Mouse (Mus musculus) neural tube, embryonic 14.5 days (tissue): ENCODE data around the gene Rgma. TPM values are rescaled to one million over a fixed set of nuclear protein-coding genes. Genes with fewer than 3 reads are reported as not detected.

Experiments
- ATAC-seq: fragments of 200-750 bp; cut with Nextera tagmentation; 2 replicates; pipeline ENCODE4 v1.8.0; 2017; ENCODE audit warnings: low read depth, mild to moderate bottlenecking, moderate TSS enrichment, moderate library complexity
- H3K27ac ChIP-seq: fragments of 300-500 bp; sonication (generic); 2 replicates; pipeline ENCODE4 v1.5.1; 2014; ENCODE audit warnings: low read depth, mild to moderate bottlenecking, control low read depth, low read length, moderate library complexity, mixed read lengths
- H3K27me3 ChIP-seq: fragments of 300-500 bp; sonication (generic); 2 replicates; pipeline ENCODE4 v1.6.1; 2014; ENCODE audit warnings: low read length; ENCODE audit not compliant: control insufficient read depth, insufficient read depth
- H3K36me3 ChIP-seq: fragments of 300-500 bp; sonication (generic); 2 replicates; pipeline ENCODE4 v1.6.1; 2014; ENCODE audit warnings: low read length, mixed read lengths; ENCODE audit not compliant: control insufficient read depth, insufficient read depth
- H3K4me1 ChIP-seq: fragments of 300-500 bp; sonication (generic); 2 replicates; pipeline ENCODE4 v1.6.1; 2014; ENCODE audit warnings: low read length; ENCODE audit not compliant: control insufficient read depth, insufficient read depth
- H3K4me2 ChIP-seq: fragments of 300-500 bp; sonication (generic); 2 replicates; pipeline ENCODE4 v1.6.1; 2014; ENCODE audit warnings: mild to moderate bottlenecking, low read depth, low read length, control low read depth
- H3K4me3 ChIP-seq: fragments of 300-500 bp; sonication (generic); 2 replicates; pipeline ENCODE4 v1.5.1; 2014; ENCODE audit warnings: low read depth, low read length, control low read depth, mixed read lengths
- H3K9ac ChIP-seq: fragments of 300-500 bp; sonication (generic); replicated peaks from 2 replicates; pipeline ENCODE4 v1.6.1; 2014; ENCODE audit warnings: low read depth, mild to moderate bottlenecking, control low read depth, low read length, mixed read lengths
- H3K9me3 ChIP-seq: fragments of 300-500 bp; sonication (generic); 2 replicates; pipeline ENCODE4 v1.6.1; 2016; ENCODE audit warnings: low read length; ENCODE audit not compliant: control insufficient read depth
- WGBS: fragments of 180-500 bp; shearing (Covaris S2); extraction: QIAGEN DNeasy Blood & Tissue Kit; methylation state at CpG from one replicate; pipeline ENCODE4 v1.1.7; 2014; 5-methylcytosine and 5-hydroxymethylcytosine counted together
- polyA plus RNA-seq: library from polyadenylated mRNA; unstranded; fragments of >200 nt; fragmentation: Nextera tagmentation; extraction: Ambion mirVana; gene quantifications from 2 replicates; pipeline ENCODE4 v1.2.1, GENCODE M21; 2014

Rgma gene
- polyA plus RNA-seq, 1 experiment from 2014 or later = 58.4 TPM

GRCm38 (mm10) chr7:73391518-73392321, 16.4 kb downstream of the Rgma start:
- H3K4me1 ChIP-seq = peaks cover 26% of the 10 kb centered on the region
- peak overlapping the region; percentile 91 for H3K27ac ChIP-seq
- no peaks in the 10 kb centered on the region for H3K9me3 ChIP-seq
- H3K4me3 ChIP-seq = peak overlapping the region; percentile 55
- WGBS = 1% methylated on average over 39 of the region's 39 CpGs
- peak overlapping the region; percentile 77 for H3K9ac ChIP-seq
- peak overlapping the region; percentile 83 for H3K4me2 ChIP-seq
- H3K27me3 ChIP-seq = no peaks in the 10 kb centered on the region
- no peaks in the 10 kb centered on the region for H3K36me3 ChIP-seq
- peak; percentile 9; the same call in 1 of the 2 replicates for ATAC-seq

GRCm38 (mm10) chr7:73392359-73392758, 17.1 kb downstream of the Rgma start:
- peak overlapping the region; percentile 83 for H3K4me2 ChIP-seq
- H3K27me3 ChIP-seq = no peaks in the 10 kb centered on the region
- no peak for ATAC-seq
- H3K4me1 ChIP-seq = peaks cover 24% of the 10 kb centered on the region
- peak overlapping the region; percentile 91 for H3K27ac ChIP-seq
- 2% methylated on average over 9 of the region's 9 CpGs for WGBS
- H3K36me3 ChIP-seq = no peaks in the 10 kb centered on the region
- H3K9me3 ChIP-seq = no peaks in the 10 kb centered on the region
- peak overlapping the region; percentile 55 for H3K4me3 ChIP-seq
- H3K9ac ChIP-seq = peak overlapping the region; percentile 77

GRCm38 (mm10) chr7:73393307-73394012, 18.2 kb downstream of the Rgma start:
- H3K4me3 ChIP-seq = peak overlapping the region; percentile 55
- no peak for ATAC-seq
- H3K27me3 ChIP-seq = no peaks in the 10 kb centered on the region
- H3K9me3 ChIP-seq = no peaks in the 10 kb centered on the region
- peak overlapping the region; percentile 77; the same call in 1 of the 2 replicates for H3K9ac ChIP-seq
- H3K4me1 ChIP-seq = peaks cover 33% of the 10 kb centered on the region
- no peaks in the 10 kb centered on the region for H3K36me3 ChIP-seq
- WGBS = 21% methylated on average over 9 of the region's 9 CpGs
- peak overlapping the region; percentile 91 for H3K27ac ChIP-seq
- H3K4me2 ChIP-seq = peak overlapping the region; percentile 83

GRCm38 (mm10) chr7:73394013-73394409, 18.7 kb downstream of the Rgma start:
- peaks cover 38% of the 10 kb centered on the region for H3K4me1 ChIP-seq
- H3K4me3 ChIP-seq = peak overlapping the region; percentile 55
- H3K9me3 ChIP-seq = no peaks in the 10 kb centered on the region
- no peaks in the 10 kb centered on the region for H3K27me3 ChIP-seq
- H3K36me3 ChIP-seq = no peaks in the 10 kb centered on the region
- H3K9ac ChIP-seq = peak overlapping the region; percentile 77; the same call in 1 of the 2 replicates
- WGBS = 27% methylated on average over 4 of the region's 4 CpGs
- H3K27ac ChIP-seq = peak overlapping the region; percentile 91
- no peak for ATAC-seq
- peak overlapping the region; percentile 83 for H3K4me2 ChIP-seq

GRCm38 (mm10) chr7:73398319-73398718, 23.0 kb downstream of the Rgma start:
- Histone ChIP-seq H3K27me3 (no peaks in the 10 kb centered on the region), H3K4me2 (peak overlapping the region; percentile 45), H3K4me3 (no peak overlapping the region; the same call in 1 of the 2 replicates), H3K27ac (peak overlapping the region; percentile 78), H3K4me1 (peaks cover 46% of the 10 kb centered on the region), H3K9me3 (no peaks in the 10 kb centered on the region), H3K36me3 (no peaks in the 10 kb centered on the region), H3K9ac (peak overlapping the region; percentile 25; the same call in 1 of the 2 replicates)
- WGBS = 5% methylated on average over 11 of the region's 11 CpGs
- ATAC-seq = peak; percentile 47; the same call in 1 of the 2 replicates

- Histone ChIP-seq H3K4me3 (peak overlapping the region; percentile 13), H3K36me3 (no peaks in the 10 kb centered on the region), H3K4me1 (peaks cover 41% of the 10 kb centered on the region), H3K9ac (peak overlapping the region; percentile 32), H3K27me3 (no peaks in the 10 kb centered on the region), H3K4me2 (peak overlapping the region; percentile 45), H3K9me3 (no peaks in the 10 kb centered on the region), H3K27ac (peak overlapping the region; percentile 78)
- peak; percentile 1; the same call in 1 of the 2 replicates for ATAC-seq
- 7% methylated on average over 19 of the region's 19 CpGs for WGBS
Observed at GRCm38 (mm10) chr7:73398806-73399442, 23.6 kb downstream of the Rgma start.

- Histone ChIP-seq H3K4me2 (peak overlapping the region; percentile 45), H3K27ac (peak overlapping the region; percentile 78), H3K36me3 (no peaks in the 10 kb centered on the region), H3K27me3 (no peaks in the 10 kb centered on the region), H3K9me3 (no peaks in the 10 kb centered on the region), H3K9ac (peak overlapping the region; percentile 32), H3K4me3 (peak overlapping the region; percentile 13), H3K4me1 (peaks cover 41% of the 10 kb centered on the region)
- WGBS = 2% methylated on average over 19 of the region's 19 CpGs
- peak; percentile 73 for ATAC-seq
Observed at GRCm38 (mm10) chr7:73399501-73400044, 24.3 kb downstream of the Rgma start.

GRCm38 (mm10) chr7:73400051-73400916, 25.0 kb downstream of the Rgma start:
- Histone ChIP-seq H3K9me3 (no peaks in the 10 kb centered on the region), H3K27ac (peak overlapping the region; percentile 78), H3K4me3 (peak overlapping the region; percentile 13), H3K4me2 (peak overlapping the region; percentile 45), H3K27me3 (no peaks in the 10 kb centered on the region), H3K36me3 (no peaks in the 10 kb centered on the region), H3K4me1 (peaks cover 41% of the 10 kb centered on the region), H3K9ac (0 out of 2 replicates have a peak overlapping the region, but pooled peaks have one; percentile 7)
- ATAC-seq = peak; percentile 69
- whole genome bisulfite sequencing = 4% methylated on average over 20 of the region's 20 CpGs
